Mouse (Mus musculus): ENCODE measurements at regions not wholly inside any gene's neighbourhood (a gene's known extent, or its start where the extent isn't known, plus 50 kb on each side); places are given as distances from the start of the nearest gene placed in this dataset.

DNA sequence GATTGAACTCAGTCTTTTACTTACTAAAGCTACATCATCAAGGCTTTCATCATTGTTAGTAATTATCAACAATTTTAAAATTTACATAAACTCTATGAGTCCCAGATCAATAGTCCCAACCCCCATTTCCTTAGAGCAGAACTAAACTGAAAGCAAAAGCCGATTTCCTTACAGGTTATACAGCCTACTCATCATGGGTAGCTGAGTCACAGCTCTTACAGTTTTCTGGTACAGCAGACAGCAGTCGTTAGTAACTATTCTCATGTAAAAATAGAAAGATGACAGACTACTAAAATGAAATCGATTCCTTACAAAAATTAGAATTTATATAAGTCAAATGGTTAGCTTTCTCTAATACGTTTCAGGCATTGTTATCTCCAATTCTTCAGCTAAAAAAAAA is 557.5 kb downstream of the Ipmk start:
- no peaks in the 10 kb centered on the region for H3K27me3 ChIP-seq (ENCODE audit: control insufficient read depth, insufficient read depth, low read length)
- no peak overlapping the region for H3K4me3 ChIP-seq (ENCODE audit: insufficient read depth in 1 of 2, low read depth in 2 of 2, low read length in 2 of 2)
- H3K9me3 ChIP-seq (ENCODE audit: control insufficient read depth, low read length), result no peaks in the 10 kb centered on the region
- H3K9ac ChIP-seq (replicated peaks), result no peak overlapping the region
- DNase-seq (ENCODE audit: low read depth in 3 of 3, low spot score in 3 of 3) (no peak), ATAC-seq (ENCODE audit: insufficient read depth) (no peak)
- no peak overlapping the region for H3K4me2 ChIP-seq (ENCODE audit: low read depth)
- 39% methylated on average over 4 of the region's 4 CpGs for WGBS (ENCODE audit: insufficient replicate concordance)
- no peak for TF ChIP-seq EP300 (IDR thresholded peaks at IDR 0.05; ENCODE audit: low read depth)
- no peak for TF ChIP-seq CTCF (IDR thresholded peaks at IDR 0.05; ENCODE audit: low read depth)
- no peaks in the 10 kb centered on the region for H3K36me3 ChIP-seq (replicated peaks; ENCODE audit: control insufficient read depth, insufficient read depth, low read depth)
- H3K27ac ChIP-seq, result no peak overlapping the region
- no peaks in the 10 kb centered on the region for H3K4me1 ChIP-seq (replicated peaks; ENCODE audit: control insufficient read depth in 2 of 2, insufficient read depth in 2 of 2, low read length in 1 of 2)
